Mouse (Mus musculus): ENCODE data around the gene Hrh2. TPM values are rescaled to one million over a fixed set of nuclear protein-coding genes. Genes with fewer than 3 reads are reported as not detected.
A peak's percentile ranks its signal among the peaks of the same experiment; 100 is the strongest.

Hrh2 gene
- polyA plus RNA-seq (2012; rRNA removed): 0.50 and 0.53 TPM in 2 replicates

- Histone ChIP-seq H3K36me3 (ENCODE audit: control insufficient read depth, insufficient read depth, low read length) (no peaks in the 10 kb centered on the region), H3K27ac (ENCODE audit: insufficient read depth, low read depth, low read length) (no peak within 1 kb of the TSS), H3K4me1 (ENCODE audit: control insufficient read depth, insufficient read depth, low read length) (no peaks in the 10 kb centered on the region), H3K27me3 (replicated peaks; ENCODE audit: control insufficient read depth, insufficient read depth, low read length) (no peaks in the 10 kb centered on the region), H3K4me3 (ENCODE audit: insufficient read depth, low read depth, low read length) (no peak within 1 kb of the TSS; the same call in 1 of the 2 replicates)
- TF ChIP-seq POLR2A (IDR thresholded peaks at IDR 0.05; ENCODE audit: low read depth, low read length): no peak
- TF ChIP-seq CTCF (conservative IDR thresholded peaks at IDR 0.05; ENCODE audit: insufficient read depth, insufficient read length, low read depth, low read length): no peak
- DNase-seq: no peak
- WGBS: 2% methylated on average over 31 of the region's 31 CpGs
These were observed at the start of gene Hrh2 for GRCm38 (mm10) chr13:54192021-54192481. Gene Hrh2, plus strand, starts transcription at chr13:54192129.

GRCm38 (mm10) chr13:54143788-54144187 lies 48.1 kb upstream of the Hrh2 start:
- Histone ChIP-seq H3K36me3 (ENCODE audit: control insufficient read depth, insufficient read depth, low read length) (no peaks in the 10 kb centered on the region), H3K4me3 (ENCODE audit: insufficient read depth, low read depth, low read length) (no peak overlapping the region), H3K27ac (ENCODE audit: insufficient read depth, low read depth, low read length) (no peak overlapping the region), H3K4me1 (ENCODE audit: control insufficient read depth, insufficient read depth, low read length) (no peaks in the 10 kb centered on the region), H3K27me3 (replicated peaks; ENCODE audit: control insufficient read depth, insufficient read depth, low read length) (no peaks in the 10 kb centered on the region)
- TF ChIP-seq POLR2A (IDR thresholded peaks at IDR 0.05; ENCODE audit: low read depth, low read length) (no peak), CTCF (conservative IDR thresholded peaks at IDR 0.05; ENCODE audit: insufficient read depth, insufficient read length, low read depth, low read length) (no peak)
- 41% methylated on average over 5 of the region's 5 CpGs for WGBS
- no peak for DNase-seq

- H3K4me1 ChIP-seq (ENCODE audit: control insufficient read depth, insufficient read depth, low read length): no peaks in the 10 kb centered on the region
- H3K36me3 ChIP-seq (ENCODE audit: control insufficient read depth, insufficient read depth, low read length): no peaks in the 10 kb centered on the region
- WGBS: 63% methylated on average over 5 of the region's 5 CpGs
- no peak overlapping the region for H3K27ac ChIP-seq (ENCODE audit: insufficient read depth, low read depth, low read length)
- TF ChIP-seq CTCF (conservative IDR thresholded peaks at IDR 0.05; ENCODE audit: insufficient read depth, insufficient read length, low read depth, low read length): no peak
- TF ChIP-seq POLR2A (IDR thresholded peaks at IDR 0.05; ENCODE audit: low read depth, low read length): no peak
- H3K27me3 ChIP-seq (replicated peaks; ENCODE audit: control insufficient read depth, insufficient read depth, low read length): no peaks in the 10 kb centered on the region
- DNase-seq: no peak
- H3K4me3 ChIP-seq (ENCODE audit: insufficient read depth, low read depth, low read length): no peak overlapping the region
These were observed 47.3 kb upstream of the Hrh2 start for GRCm38 (mm10) chr13:54144624-54145023.

GRCm38 (mm10) chr13:54147328-54147727 lies 44.6 kb upstream of the Hrh2 start:
- Histone ChIP-seq H3K4me1 (ENCODE audit: control insufficient read depth, insufficient read depth, low read length) (no peaks in the 10 kb centered on the region), H3K27me3 (replicated peaks; ENCODE audit: control insufficient read depth, insufficient read depth, low read length) (no peaks in the 10 kb centered on the region), H3K27ac (ENCODE audit: insufficient read depth, low read depth, low read length) (no peak overlapping the region), H3K4me3 (ENCODE audit: insufficient read depth, low read depth, low read length) (no peak overlapping the region), H3K36me3 (ENCODE audit: control insufficient read depth, insufficient read depth, low read length) (no peaks in the 10 kb centered on the region)
- 69% methylated on average over 1 of the region's 1 CpGs for WGBS
- no peak for DNase-seq
- TF ChIP-seq CTCF (conservative IDR thresholded peaks at IDR 0.05; ENCODE audit: insufficient read depth, insufficient read length, low read depth, low read length): peak; percentile 25; the same call in 1 of the 2 replicates
- no peak for TF ChIP-seq POLR2A (IDR thresholded peaks at IDR 0.05; ENCODE audit: low read depth, low read length)

- TF ChIP-seq POLR2A (IDR thresholded peaks at IDR 0.05; ENCODE audit: low read depth, low read length): no peak
- no peak for TF ChIP-seq CTCF (conservative IDR thresholded peaks at IDR 0.05; ENCODE audit: insufficient read depth, insufficient read length, low read depth, low read length)
- Histone ChIP-seq H3K27me3 (replicated peaks; ENCODE audit: control insufficient read depth, insufficient read depth, low read length) (no peaks in the 10 kb centered on the region), H3K27ac (ENCODE audit: insufficient read depth, low read depth, low read length) (no peak overlapping the region), H3K4me3 (ENCODE audit: insufficient read depth, low read depth, low read length) (no peak overlapping the region), H3K4me1 (ENCODE audit: control insufficient read depth, insufficient read depth, low read length) (no peaks in the 10 kb centered on the region), H3K36me3 (ENCODE audit: control insufficient read depth, insufficient read depth, low read length) (no peaks in the 10 kb centered on the region)
- WGBS: 94% methylated on average over 1 of the region's 1 CpGs
- DNase-seq: no peak
These were observed 39.5 kb upstream of the Hrh2 start for GRCm38 (mm10) chr13:54152421-54152820.

GRCm38 (mm10) chr13:54152911-54153310 lies 39.0 kb upstream of the Hrh2 start:
- no peak for TF ChIP-seq CTCF (conservative IDR thresholded peaks at IDR 0.05; ENCODE audit: insufficient read depth, insufficient read length, low read depth, low read length)
- WGBS: 78% methylated on average over 7 of the region's 7 CpGs
- H3K4me3 ChIP-seq (ENCODE audit: insufficient read depth, low read depth, low read length): no peak overlapping the region

GRCm38 (mm10) chr13:54153672-54154218 lies 38.2 kb upstream of the Hrh2 start:
- no peak overlapping the region for H3K27ac ChIP-seq (ENCODE audit: insufficient read depth, low read depth, low read length)
- no peak for TF ChIP-seq POLR2A (IDR thresholded peaks at IDR 0.05; ENCODE audit: low read depth, low read length)
- TF ChIP-seq CTCF (conservative IDR thresholded peaks at IDR 0.05; ENCODE audit: insufficient read depth, insufficient read length, low read depth, low read length): no peak
- H3K36me3 ChIP-seq (ENCODE audit: control insufficient read depth, insufficient read depth, low read length): no peaks in the 10 kb centered on the region
- DNase-seq: no peak
- WGBS: 33% methylated on average over 9 of the region's 9 CpGs
- H3K27me3 ChIP-seq (replicated peaks; ENCODE audit: control insufficient read depth, insufficient read depth, low read length): no peaks in the 10 kb centered on the region
- no peaks in the 10 kb centered on the region for H3K4me1 ChIP-seq (ENCODE audit: control insufficient read depth, insufficient read depth, low read length)
- no peak overlapping the region for H3K4me3 ChIP-seq (ENCODE audit: insufficient read depth, low read depth, low read length)

More at GRCm38 (mm10) chr13:54152911-54153310, 39.0 kb upstream of the Hrh2 start:
- H3K27ac ChIP-seq (ENCODE audit: insufficient read depth, low read depth, low read length): no peak overlapping the region
- no peak for DNase-seq
- no peaks in the 10 kb centered on the region for H3K27me3 ChIP-seq (replicated peaks; ENCODE audit: control insufficient read depth, insufficient read depth, low read length)
- no peaks in the 10 kb centered on the region for H3K36me3 ChIP-seq (ENCODE audit: control insufficient read depth, insufficient read depth, low read length)
- H3K4me1 ChIP-seq (ENCODE audit: control insufficient read depth, insufficient read depth, low read length): no peaks in the 10 kb centered on the region

Measured in kidney, adult 2 months (tissue).